Mouse (Mus musculus): Measurements from ENCODE around the gene Dnase2b. TPM values are rescaled to one million over a fixed set of nuclear protein-coding genes. Genes with fewer than 3 reads are reported as not detected.

Gene Dnase2b
- polyA plus RNA-seq, 2 experiments = 0.52 to 1.4 TPM

GRCm38 (mm10) chr3:146625766-146626165, 10.4 kb upstream of the Dnase2b start:
- TF ChIP-seq CTCF (IDR thresholded peaks at IDR 0.05; ENCODE audit: low read depth) = no peak
- no peak for TF ChIP-seq EP300 (IDR thresholded peaks at IDR 0.05; ENCODE audit: low read depth)
- H3K9me3 ChIP-seq (ENCODE audit: control insufficient read depth, low read length) = no peaks in the 10 kb centered on the region
- H3K4me2 ChIP-seq (ENCODE audit: low read depth) = no peak overlapping the region
- ATAC-seq (ENCODE audit: insufficient read depth) (no peak), DNase-seq (ENCODE audit: low read depth in 3 of 3, low spot score in 3 of 3) (no peak)
- no peak overlapping the region for H3K4me3 ChIP-seq (ENCODE audit: insufficient read depth in 1 of 2, low read depth in 2 of 2, low read length in 2 of 2)
- H3K36me3 ChIP-seq (replicated peaks; ENCODE audit: control insufficient read depth, insufficient read depth, low read depth) = no peaks in the 10 kb centered on the region
- H3K27ac ChIP-seq = no peak overlapping the region
- no peaks in the 10 kb centered on the region; the same call in 1 of the 2 replicates for H3K27me3 ChIP-seq (ENCODE audit: control insufficient read depth, insufficient read depth, low read length)
- no peak overlapping the region for H3K9ac ChIP-seq (replicated peaks)
- WGBS (ENCODE audit: insufficient replicate concordance) = 69% methylated on average over 4 of the region's 4 CpGs
- no peaks in the 10 kb centered on the region for H3K4me1 ChIP-seq (replicated peaks; ENCODE audit: control insufficient read depth in 2 of 2, insufficient read depth in 2 of 2, low read length in 1 of 2)

GRCm38 (mm10) chr3:146621966-146622365, 6.6 kb upstream of the Dnase2b start:
- H3K4me3 ChIP-seq (ENCODE audit: insufficient read depth in 1 of 2, low read depth in 2 of 2, low read length in 2 of 2) = no peak overlapping the region
- no peaks in the 10 kb centered on the region for H3K36me3 ChIP-seq (replicated peaks; ENCODE audit: control insufficient read depth, insufficient read depth, low read depth)
- no peaks in the 10 kb centered on the region; the same call in 1 of the 2 replicates for H3K27me3 ChIP-seq (ENCODE audit: control insufficient read depth, insufficient read depth, low read length)
- no peak overlapping the region for H3K9ac ChIP-seq (replicated peaks)
- no peak for TF ChIP-seq CTCF (IDR thresholded peaks at IDR 0.05; ENCODE audit: low read depth)
- TF ChIP-seq EP300 (IDR thresholded peaks at IDR 0.05; ENCODE audit: low read depth) = no peak
- ATAC-seq (ENCODE audit: insufficient read depth) = no peak
- no peak overlapping the region for H3K4me2 ChIP-seq (ENCODE audit: low read depth)
- peaks cover 4 to 8% of the 10 kb centered on the region in 2 experiments for H3K4me1 ChIP-seq (replicated peaks; ENCODE audit: control insufficient read depth in 2 of 2, insufficient read depth in 2 of 2, low read length in 1 of 2)
- 72% methylated on average over 11 of the region's 11 CpGs for WGBS (ENCODE audit: insufficient replicate concordance)
- no peak overlapping the region for H3K27ac ChIP-seq
- no peak for DNase-seq (ENCODE audit: low read depth in 3 of 3, low spot score in 3 of 3)
- no peaks in the 10 kb centered on the region for H3K9me3 ChIP-seq (ENCODE audit: control insufficient read depth, low read length)

GRCm38 (mm10) chr3:146620555-146621249, 5.3 kb upstream of the Dnase2b start:
- H3K36me3 ChIP-seq (replicated peaks; ENCODE audit: control insufficient read depth, insufficient read depth, low read depth) = no peaks in the 10 kb centered on the region
- H3K4me1 ChIP-seq (replicated peaks; ENCODE audit: control insufficient read depth in 2 of 2, insufficient read depth in 2 of 2, low read length in 1 of 2) = peaks cover 4 to 8% of the 10 kb centered on the region in 2 experiments
- H3K27me3 ChIP-seq (ENCODE audit: control insufficient read depth, insufficient read depth, low read length) = no peaks in the 10 kb centered on the region; the same call in 1 of the 2 replicates
- ATAC-seq (ENCODE audit: insufficient read depth) = no peak
- no peak overlapping the region for H3K4me2 ChIP-seq (ENCODE audit: low read depth)
- H3K27ac ChIP-seq = no peak overlapping the region
- WGBS (ENCODE audit: insufficient replicate concordance) = 68% methylated on average over 14 of the region's 14 CpGs
- H3K9me3 ChIP-seq (ENCODE audit: control insufficient read depth, low read length) = no peaks in the 10 kb centered on the region
- no peak for DNase-seq (ENCODE audit: low read depth in 3 of 3, low spot score in 3 of 3)
- TF ChIP-seq EP300 (IDR thresholded peaks at IDR 0.05; ENCODE audit: low read depth) (no peak), CTCF (IDR thresholded peaks at IDR 0.05; ENCODE audit: low read depth) (no peak)
- no peak overlapping the region for H3K4me3 ChIP-seq (ENCODE audit: insufficient read depth in 1 of 2, low read depth in 2 of 2, low read length in 2 of 2)
- H3K9ac ChIP-seq (replicated peaks) = no peak overlapping the region

GRCm38 (mm10) chr3:146620101-146620500, 4.7 kb upstream of the Dnase2b start:
- Histone ChIP-seq H3K4me1 (replicated peaks; ENCODE audit: control insufficient read depth in 2 of 2, insufficient read depth in 2 of 2, low read length in 1 of 2) (peaks cover 4 to 8% of the 10 kb centered on the region in 2 experiments), H3K36me3 (replicated peaks; ENCODE audit: control insufficient read depth, insufficient read depth, low read depth) (no peaks in the 10 kb centered on the region), H3K9ac (replicated peaks) (no peak overlapping the region), H3K27me3 (ENCODE audit: control insufficient read depth, insufficient read depth, low read length) (no peaks in the 10 kb centered on the region; the same call in 1 of the 2 replicates), H3K27ac (no peak overlapping the region), H3K4me3 (ENCODE audit: insufficient read depth in 1 of 2, low read depth in 2 of 2, low read length in 2 of 2) (no peak overlapping the region), H3K9me3 (ENCODE audit: control insufficient read depth, low read length) (no peaks in the 10 kb centered on the region), H3K4me2 (ENCODE audit: low read depth) (no peak overlapping the region)
- DNase-seq (ENCODE audit: low read depth in 3 of 3, low spot score in 3 of 3) (no peak), ATAC-seq (ENCODE audit: insufficient read depth) (no peak)
- TF ChIP-seq EP300 (IDR thresholded peaks at IDR 0.05; ENCODE audit: low read depth) (no peak), CTCF (IDR thresholded peaks at IDR 0.05; ENCODE audit: low read depth) (no peak)
- 73% methylated on average over 10 of the region's 10 CpGs for WGBS (ENCODE audit: insufficient replicate concordance)

GRCm38 (mm10) chr3:146618357-146618756, 3.0 kb upstream of the Dnase2b start:
- WGBS (ENCODE audit: insufficient replicate concordance) = 20% methylated on average over 4 of the region's 4 CpGs
- no peak overlapping the region for H3K27ac ChIP-seq
- H3K4me3 ChIP-seq (ENCODE audit: insufficient read depth in 1 of 2, low read depth in 2 of 2, low read length in 2 of 2) = no peak overlapping the region
- H3K4me2 ChIP-seq (ENCODE audit: low read depth) = no peak overlapping the region
- no peaks in the 10 kb centered on the region for H3K9me3 ChIP-seq (ENCODE audit: control insufficient read depth, low read length)
- peaks cover 4 to 8% of the 10 kb centered on the region in 2 experiments for H3K4me1 ChIP-seq (replicated peaks; ENCODE audit: control insufficient read depth in 2 of 2, insufficient read depth in 2 of 2, low read length in 1 of 2)
- H3K9ac ChIP-seq (replicated peaks) = no peak overlapping the region
- H3K36me3 ChIP-seq (replicated peaks; ENCODE audit: control insufficient read depth, insufficient read depth, low read depth) = no peaks in the 10 kb centered on the region
- peak; percentile 69; the same call in 1 of the 2 replicates for ATAC-seq (ENCODE audit: insufficient read depth)
- DNase-seq (ENCODE audit: low read depth in 3 of 3, low spot score in 3 of 3) = no peak
- TF ChIP-seq CTCF (IDR thresholded peaks at IDR 0.05; ENCODE audit: low read depth) (no peak), EP300 (IDR thresholded peaks at IDR 0.05; ENCODE audit: low read depth) (no peak)
- H3K27me3 ChIP-seq (ENCODE audit: control insufficient read depth, insufficient read depth, low read length) = no peaks in the 10 kb centered on the region; the same call in 1 of the 2 replicates
